Mouse (Mus musculus) forebrain, embryonic 13.5 days (tissue): ENCODE results near the gene Carmil1. TPM values are rescaled to one million over a fixed set of nuclear protein-coding genes. Genes with fewer than 3 reads are reported as not detected.

ENCODE experiments used
- ATAC-seq: fragments of 200-750 bp; cut with Nextera tagmentation; 2 replicates; pipeline ENCODE4 v1.8.0; 2017
- H3K27ac ChIP-seq: fragments of 300-500 bp; sonication (generic); 2 replicates; pipeline ENCODE4 v1.5.1; 2015; ENCODE audit warnings: inconsistent platforms, mild to moderate bottlenecking, moderate library complexity
- H3K27me3 ChIP-seq: fragments of 300-500 bp; sonication (generic); 2 replicates; pipeline ENCODE4 v1.6.1; 2015; ENCODE audit warnings: mild to moderate bottlenecking, inconsistent platforms
- H3K36me3 ChIP-seq: fragments of 300-500 bp; sonication (generic); 2 replicates; pipeline ENCODE4 v1.6.1; 2015; ENCODE audit warnings: mild to moderate bottlenecking, inconsistent platforms; ENCODE audit not compliant: poor library complexity, severe bottlenecking
- H3K4me1 ChIP-seq: fragments of 300-500 bp; sonication (generic); 2 replicates; pipeline ENCODE4 v1.6.1; 2015; ENCODE audit warnings: inconsistent platforms
- H3K4me2 ChIP-seq: fragments of 300-500 bp; sonication (generic); 2 replicates; pipeline ENCODE4 v1.6.1; 2015; ENCODE audit warnings: inconsistent platforms, mild to moderate bottlenecking, moderate library complexity
- H3K4me3 ChIP-seq: fragments of 300-500 bp; sonication (generic); 2 replicates; pipeline ENCODE4 v1.5.1; 2015; ENCODE audit warnings: mild to moderate bottlenecking, inconsistent platforms
- H3K9ac ChIP-seq: fragments of 300-500 bp; sonication (generic); 2 replicates; pipeline ENCODE4 v1.6.1; 2015; ENCODE audit warnings: mild to moderate bottlenecking, inconsistent platforms
- H3K9me3 ChIP-seq: fragments of 300-500 bp; sonication (generic); replicated peaks from 2 replicates; pipeline ENCODE4 v1.6.1; 2016; ENCODE audit warnings: inconsistent platforms
- WGBS: fragments of 180-500 bp; shearing (Covaris S2); methylation state at CpG from one replicate; pipeline ENCODE4 v1.1.7; 2015; 5-methylcytosine and 5-hydroxymethylcytosine counted together
- polyA plus RNA-seq: library from polyadenylated mRNA; unstranded; fragments of >200 nt; fragmentation: Nextera tagmentation; extraction: Ambion mirVana; gene quantifications from 2 replicates; pipeline ENCODE4 v1.2.1, GENCODE M21; 2015

Carmil1 gene
- polyA plus RNA-seq: 20.6 and 25.4 TPM in 2 replicates

DNA sequence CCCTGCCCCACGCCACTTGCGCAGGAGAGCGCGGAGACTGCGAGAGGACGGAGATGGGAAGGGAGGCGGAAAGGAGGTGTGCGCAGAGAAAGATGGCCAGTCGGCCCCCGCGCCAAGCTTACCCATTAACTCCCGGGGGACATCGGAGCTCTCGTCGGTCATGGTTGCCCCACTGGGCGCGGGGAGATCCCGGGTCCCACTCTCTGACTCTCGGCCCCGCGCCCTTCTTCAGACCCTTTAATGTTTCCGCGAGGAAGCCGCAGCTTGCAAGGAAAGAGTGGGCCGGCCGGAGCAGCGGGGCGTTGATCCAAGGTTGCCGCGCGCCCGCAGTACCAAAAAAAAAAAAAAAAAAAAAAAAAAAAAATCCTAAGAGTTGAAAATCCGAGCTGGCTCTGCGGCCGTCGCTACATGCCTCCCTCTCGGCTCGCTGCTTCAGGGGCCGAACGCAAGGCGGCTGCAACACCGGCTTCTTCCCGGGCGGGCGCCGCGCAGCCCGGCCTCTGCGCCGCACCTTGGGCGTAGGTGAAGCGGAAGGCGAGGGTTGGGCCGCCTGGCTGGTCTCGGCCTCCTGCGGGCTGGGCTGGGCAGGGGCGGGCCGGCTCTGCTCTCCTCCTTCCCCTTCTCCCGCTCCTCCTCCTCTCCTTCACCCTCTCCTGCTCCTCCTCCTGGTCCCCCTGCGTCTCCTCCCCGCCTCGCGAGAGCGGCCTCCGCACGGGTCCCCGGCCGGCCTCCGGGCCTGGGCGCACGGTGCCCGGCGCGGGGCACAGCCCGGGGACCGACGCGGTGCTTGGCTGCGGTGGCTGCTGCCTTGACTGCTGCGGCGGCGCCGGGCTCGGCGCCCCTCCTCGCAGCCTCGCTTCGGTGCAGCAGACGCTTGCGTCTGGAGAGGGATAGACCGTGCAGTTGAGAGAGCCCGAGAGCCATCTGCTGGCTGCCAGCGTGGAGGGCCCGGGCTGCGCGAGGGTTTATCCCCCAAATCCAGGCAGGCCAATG is at the start of gene Carmil1:
Gene Carmil1 (minus strand): TSS at position 357 of the 993 bp plus-strand sequence.
- Histone ChIP-seq H3K4me2 (peak within 1 kb of the TSS; percentile 92), H3K9ac (peak within 1 kb of the TSS; percentile 84), H3K27ac (peak within 1 kb of the TSS; percentile 96), H3K9me3 (no peaks in the 10 kb centered on the region), H3K27me3 (no peaks in the 10 kb centered on the region), H3K36me3 (no peaks in the 10 kb centered on the region), H3K4me3 (peak within 1 kb of the TSS; percentile 72), H3K4me1 (peaks cover 23% of the 10 kb centered on the region)
- under 1% methylated on average over 89 of the region's 96 CpGs for WGBS
- ATAC-seq: peak; percentile 98

- Histone ChIP-seq H3K9me3 (no peaks in the 10 kb centered on the region), H3K4me3 (no peak overlapping the region), H3K9ac (no peak overlapping the region), H3K27me3 (no peaks in the 10 kb centered on the region), H3K4me2 (no peak overlapping the region), H3K27ac (no peak overlapping the region), H3K4me1 (no peaks in the 10 kb centered on the region), H3K36me3 (no peaks in the 10 kb centered on the region)
- ATAC-seq: no peak
- 88% methylated on average over 4 of the region's 4 CpGs for WGBS
Observed at GRCm38 (mm10) chr13:24330128-24330527, 49.5 kb upstream of the Carmil1 start.

DNA sequence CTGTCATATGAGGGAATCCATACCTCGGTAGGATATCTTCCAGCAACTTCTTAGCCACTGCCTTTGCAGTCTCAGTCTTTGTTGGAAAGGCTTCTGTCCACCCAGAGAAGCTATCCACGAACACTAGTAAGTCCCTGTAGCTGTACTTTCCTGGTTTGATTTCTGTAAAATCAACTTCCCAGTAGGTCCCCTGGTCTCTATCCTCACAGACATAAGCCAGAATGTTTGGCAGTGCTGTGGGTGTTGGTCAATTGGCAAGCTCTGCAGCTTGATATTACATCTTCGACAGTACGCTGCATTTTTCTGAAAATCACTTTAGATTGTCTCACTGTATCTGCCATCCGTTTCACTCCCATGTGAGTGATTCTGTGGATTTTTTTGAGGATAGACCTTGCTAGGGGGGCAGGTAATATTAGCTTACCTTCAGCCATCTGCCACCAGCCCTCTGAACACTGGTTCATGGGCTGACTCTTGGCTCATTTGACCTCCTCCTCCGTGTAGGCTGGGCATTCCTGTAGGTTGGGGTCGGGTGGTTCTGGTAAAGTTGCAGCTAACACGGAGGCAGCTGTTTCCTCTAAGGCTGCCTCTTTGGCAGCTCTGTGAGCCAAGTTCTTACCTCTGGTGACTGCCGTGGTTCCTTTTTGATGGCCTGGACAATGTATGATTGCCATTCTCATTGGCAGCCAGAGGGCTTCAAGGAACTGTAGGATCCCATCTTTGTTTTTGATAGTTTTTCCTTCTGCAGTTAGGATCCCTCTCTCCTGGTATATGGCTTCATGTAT is 47.6 kb upstream of the Carmil1 start:
- H3K9ac ChIP-seq: no peak overlapping the region
- H3K4me1 ChIP-seq: no peaks in the 10 kb centered on the region
- H3K36me3 ChIP-seq: no peaks in the 10 kb centered on the region
- no peak overlapping the region for H3K27ac ChIP-seq
- no peak overlapping the region for H3K4me3 ChIP-seq
- 85% methylated on average over 9 of the region's 9 CpGs for WGBS
- no peak overlapping the region for H3K4me2 ChIP-seq
- H3K9me3 ChIP-seq: no peaks in the 10 kb centered on the region
- H3K27me3 ChIP-seq: no peaks in the 10 kb centered on the region
- no peak for ATAC-seq

GRCm38 (mm10) chr13:24327201-24327600 is 46.6 kb upstream of the Carmil1 start, which contains the start of gene Cmah:
TSS of gene Cmah (plus strand) at chr13:24327404.
- no peak within 1 kb of the TSS for H3K27ac ChIP-seq
- H3K9ac ChIP-seq: no peak within 1 kb of the TSS
- ATAC-seq: no peak
- H3K4me3 ChIP-seq: no peak within 1 kb of the TSS
- H3K36me3 ChIP-seq: no peaks in the 10 kb centered on the region
- no peaks in the 10 kb centered on the region for H3K4me1 ChIP-seq
- H3K9me3 ChIP-seq: no peaks in the 10 kb centered on the region
- no peaks in the 10 kb centered on the region for H3K27me3 ChIP-seq
- WGBS: 92% methylated on average over 5 of the region's 5 CpGs
- no peak within 1 kb of the TSS for H3K4me2 ChIP-seq

DNA sequence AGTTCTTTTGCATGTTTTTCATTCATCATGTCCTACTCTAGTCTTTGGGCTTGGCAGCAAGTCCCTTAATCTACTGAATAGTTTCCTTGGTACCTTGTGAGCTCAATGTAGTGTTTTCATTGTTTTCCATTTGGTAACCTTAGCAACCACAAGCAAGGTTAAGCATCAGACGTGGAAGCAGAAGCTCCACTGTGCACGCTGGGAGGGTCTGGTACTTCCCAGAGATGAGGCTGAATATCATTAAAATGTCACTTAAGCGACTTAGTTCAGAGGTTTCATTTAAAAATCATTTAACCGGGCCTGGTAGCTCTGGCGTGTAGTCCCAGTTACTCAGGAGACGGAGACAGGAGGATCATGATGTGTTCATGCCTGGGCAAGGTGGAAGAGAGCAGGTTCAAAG is 40.7 kb upstream of the Carmil1 start:
- Histone ChIP-seq H3K27ac (no peak overlapping the region), H3K9me3 (no peaks in the 10 kb centered on the region), H3K4me2 (no peak overlapping the region), H3K4me3 (no peak overlapping the region), H3K27me3 (no peaks in the 10 kb centered on the region), H3K9ac (no peak overlapping the region), H3K4me1 (no peaks in the 10 kb centered on the region), H3K36me3 (no peaks in the 10 kb centered on the region)
- no peak for ATAC-seq
- WGBS: 67% methylated on average over 6 of the region's 6 CpGs

DNA sequence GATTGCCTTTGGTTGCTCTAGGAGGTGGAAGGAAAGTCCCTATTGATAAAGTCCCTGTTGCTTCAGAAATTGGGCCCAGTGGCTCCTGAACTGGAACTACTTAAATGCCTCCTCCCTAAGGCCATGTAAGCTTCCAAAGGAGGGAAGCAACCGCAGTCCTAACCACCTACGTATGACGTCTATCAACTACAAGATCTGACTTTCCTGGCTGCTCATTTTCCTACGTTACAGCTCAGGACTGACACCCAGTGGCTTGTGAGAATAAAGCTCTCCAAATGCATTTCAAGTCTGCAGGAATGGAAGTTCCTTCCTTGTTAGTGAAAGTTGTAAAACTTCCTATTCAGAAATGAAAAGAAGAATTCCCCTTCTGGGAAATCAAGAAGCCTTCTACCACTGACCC is 38.0 kb upstream of the Carmil1 start:
- no peak overlapping the region for H3K4me3 ChIP-seq
- H3K27ac ChIP-seq: no peak overlapping the region

DNA sequence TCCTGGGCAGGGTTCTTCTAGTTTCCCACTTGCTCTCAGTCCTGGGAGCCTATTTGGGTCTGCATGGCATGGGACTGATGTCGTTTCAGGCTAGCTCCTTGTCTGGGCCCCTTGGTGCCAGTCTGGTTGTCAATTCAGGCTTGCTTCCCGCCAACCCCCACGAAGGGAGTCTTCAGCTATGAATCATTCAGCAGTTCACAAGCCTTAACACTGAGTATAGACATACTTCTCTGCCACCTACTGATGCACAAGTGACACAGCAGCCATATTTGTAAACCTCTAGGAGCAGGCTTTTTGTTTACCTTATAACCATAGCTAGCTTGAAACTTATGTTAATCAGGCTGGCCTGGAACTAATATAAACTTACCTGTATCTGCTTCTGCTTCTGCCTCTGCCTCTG is 36.0 kb upstream of the Carmil1 start:
- 68% methylated on average over 3 of the region's 3 CpGs for WGBS
- Histone ChIP-seq H3K4me2 (no peak overlapping the region), H3K9me3 (no peaks in the 10 kb centered on the region), H3K36me3 (no peaks in the 10 kb centered on the region), H3K4me3 (no peak overlapping the region), H3K27ac (no peak overlapping the region), H3K4me1 (no peaks in the 10 kb centered on the region), H3K27me3 (no peaks in the 10 kb centered on the region), H3K9ac (no peak overlapping the region)
- ATAC-seq: 0 out of 2 replicates have a peak, but pooled peaks have one; percentile 41

More for the DNA sequence above, 38.0 kb upstream of the Carmil1 start:
- ATAC-seq: peak; percentile 51; the same call in 1 of the 2 replicates
- Histone ChIP-seq H3K36me3 (no peaks in the 10 kb centered on the region), H3K4me2 (no peak overlapping the region), H3K4me1 (no peaks in the 10 kb centered on the region), H3K9me3 (no peaks in the 10 kb centered on the region), H3K9ac (no peak overlapping the region), H3K27me3 (no peaks in the 10 kb centered on the region)
- 39% methylated on average over 4 of the region's 4 CpGs for WGBS

DNA sequence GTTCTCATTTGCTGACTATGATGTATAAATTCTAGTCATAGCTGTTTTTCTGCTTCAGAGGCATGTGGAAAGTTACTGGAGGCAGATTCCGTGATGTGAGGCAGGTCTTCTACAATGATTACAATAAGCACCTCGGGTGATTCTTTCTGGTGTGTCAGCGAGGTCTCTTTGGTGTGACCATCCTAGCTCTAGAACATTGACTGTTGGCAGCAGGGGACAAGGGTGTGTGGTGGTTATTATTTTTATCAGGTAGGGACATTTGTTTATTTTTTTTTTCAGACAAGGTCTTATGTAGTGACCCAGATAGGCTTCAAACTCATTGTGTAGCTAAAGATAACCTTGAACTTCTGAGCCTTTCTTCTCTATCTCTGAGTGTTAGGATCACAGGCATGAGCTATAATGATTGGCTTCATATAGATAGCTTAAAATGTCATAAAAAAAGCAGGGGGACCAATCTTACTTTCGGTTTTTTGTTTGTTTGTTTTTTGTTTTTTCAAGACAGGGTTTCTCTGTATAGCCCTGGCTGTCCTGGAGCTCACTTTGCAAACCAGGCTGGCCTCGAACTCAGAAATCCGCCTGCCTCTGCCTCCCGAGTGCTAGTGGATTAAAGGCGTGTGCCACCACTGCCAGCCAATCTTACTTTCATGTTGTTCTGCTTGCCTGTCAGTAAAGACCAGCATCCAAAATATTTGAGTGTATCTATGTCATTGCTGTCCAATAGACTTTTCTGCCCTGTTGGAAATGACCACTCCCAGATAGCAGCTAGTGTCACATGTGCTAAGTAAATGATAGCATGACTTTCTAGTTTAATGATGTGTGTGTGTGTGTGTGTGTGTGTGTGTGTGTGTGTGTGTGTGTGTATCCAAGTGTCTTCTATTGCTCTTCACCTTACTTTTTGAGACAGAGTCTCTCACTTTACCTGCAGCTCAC is 30.7 kb upstream of the Carmil1 start:
- no peaks in the 10 kb centered on the region for H3K9me3 ChIP-seq
- H3K27me3 ChIP-seq: no peaks in the 10 kb centered on the region
- H3K9ac ChIP-seq: no peak overlapping the region
- ATAC-seq: no peak
- no peak overlapping the region for H3K4me2 ChIP-seq
- no peak overlapping the region for H3K27ac ChIP-seq
- no peaks in the 10 kb centered on the region for H3K4me1 ChIP-seq
- H3K36me3 ChIP-seq: no peaks in the 10 kb centered on the region
- no peak overlapping the region for H3K4me3 ChIP-seq
- 88% methylated on average over 8 of the region's 8 CpGs for WGBS

DNA sequence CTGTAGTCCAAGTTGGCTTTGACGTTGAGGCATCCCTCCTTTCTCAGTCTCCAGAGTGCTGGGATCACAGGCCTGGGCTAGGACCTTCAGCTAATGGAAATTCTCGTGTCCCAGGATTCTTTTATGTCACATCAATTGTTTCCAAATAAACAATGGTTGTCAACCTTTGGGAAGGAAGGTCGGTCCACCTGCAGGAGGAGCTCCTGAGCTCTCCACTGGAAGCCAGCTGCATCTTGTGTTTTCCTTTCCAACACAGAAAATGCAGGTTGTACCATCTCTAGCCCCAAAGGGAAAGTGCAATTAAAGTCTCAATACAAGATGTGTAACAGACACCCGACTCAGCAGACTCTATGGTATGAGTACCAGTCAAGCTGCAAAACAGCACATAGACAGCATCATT is 25.7 kb upstream of the Carmil1 start:
- Histone ChIP-seq H3K27ac (no peak overlapping the region), H3K4me2 (no peak overlapping the region), H3K4me3 (no peak overlapping the region), H3K9ac (no peak overlapping the region), H3K27me3 (no peaks in the 10 kb centered on the region), H3K4me1 (no peaks in the 10 kb centered on the region), H3K36me3 (no peaks in the 10 kb centered on the region), H3K9me3 (no peaks in the 10 kb centered on the region)
- 49% methylated on average over 4 of the region's 4 CpGs for WGBS
- ATAC-seq: no peak

- Histone ChIP-seq H3K27me3 (no peaks in the 10 kb centered on the region), H3K4me1 (no peaks in the 10 kb centered on the region), H3K9me3 (no peaks in the 10 kb centered on the region), H3K4me2 (no peak overlapping the region), H3K27ac (no peak overlapping the region), H3K9ac (no peak overlapping the region), H3K36me3 (no peaks in the 10 kb centered on the region), H3K4me3 (no peak overlapping the region)
- no peak for ATAC-seq
- WGBS: 71% methylated on average over 4 of the region's 4 CpGs
Observed at GRCm38 (mm10) chr13:24305486-24305885, 24.9 kb upstream of the Carmil1 start.

GRCm38 (mm10) chr13:24297252-24297651 is 16.7 kb upstream of the Carmil1 start:
- 12% methylated on average over 4 of the region's 4 CpGs for WGBS
- Histone ChIP-seq H3K9me3 (no peaks in the 10 kb centered on the region), H3K4me1 (peaks cover 9% of the 10 kb centered on the region; the same call in 1 of the 2 replicates), H3K4me3 (no peak overlapping the region), H3K27ac (no peak overlapping the region), H3K9ac (no peak overlapping the region), H3K36me3 (no peaks in the 10 kb centered on the region), H3K4me2 (no peak overlapping the region), H3K27me3 (no peaks in the 10 kb centered on the region)
- peak; percentile 48 for ATAC-seq
